Mouse (Mus musculus) CH12.LX (cell line): ENCODE measurements around the gene Smim14. TPM values are rescaled to one million over a fixed set of nuclear protein-coding genes. Genes with fewer than 3 reads are reported as not detected.

Experiments used
- DNase-seq: peaks from one replicate; pipeline ENCODE4 v3.0.0-alpha.2; 2013; ENCODE audit errors: extremely low read depth
- H3K27ac ChIP-seq: 2 replicates; pipeline ENCODE4 v1.5.1; 2012; ENCODE audit warnings: low read depth, mild to moderate bottlenecking, control low read depth, moderate library complexity; ENCODE audit not compliant: insufficient read depth
- H3K27me3 ChIP-seq: replicated peaks from 2 replicates; pipeline ENCODE3; 2012; ENCODE audit warnings: inconsistent platforms
- H3K36me3 ChIP-seq, 2 experiments: replicated peaks in 1 of 2; 2 replicates each; pipeline versions ENCODE3 to v1.6.1; 2012; ENCODE audit warnings: inconsistent platforms in 1 of 2, low read length in 1 of 2, mild to moderate bottlenecking in 1 of 2, mixed read lengths in 1 of 2, moderate library complexity in 1 of 2; ENCODE audit not compliant: control insufficient read depth in 1 of 2, insufficient read depth in 1 of 2
- H3K4me1 ChIP-seq, 2 experiments: 2 replicates each; pipeline ENCODE4 v1.6.1; 2012; ENCODE audit warnings: inconsistent platforms in 1 of 2, moderate library complexity in 1 of 2; ENCODE audit not compliant: insufficient read depth in 2 of 2, control insufficient read depth in 1 of 2
- H3K4me2 ChIP-seq: 2 replicates; pipeline ENCODE4 v1.6.1; 2012; ENCODE audit warnings: low read depth, mild to moderate bottlenecking, control low read depth; ENCODE audit not compliant: poor library complexity, insufficient read depth, severe bottlenecking
- H3K4me3 ChIP-seq, 3 experiments: fragments of 150-350 bp in 1 of 3; sonication (generic) in 1 of 3; replicated peaks in 1 of 3; 2 replicates each; pipeline versions ENCODE3 to v1.5.1; 2011 to 2012; ENCODE audit warnings: low read depth in 2 of 3, low read length in 2 of 3, mild to moderate bottlenecking in 2 of 3, moderate library complexity in 2 of 3, control low read depth in 1 of 3, improper control_type of control experiment in 1 of 3, inconsistent platforms in 1 of 3, mixed read lengths in 1 of 3; ENCODE audit not compliant: poor library complexity in 1 of 3
- H3K79me2 ChIP-seq: replicated peaks from 2 replicates; pipeline ENCODE4 v1.6.1; 2012; ENCODE audit warnings: mild to moderate bottlenecking, moderate library complexity; ENCODE audit not compliant: control insufficient read depth, poor library complexity, insufficient read depth, severe bottlenecking; ENCODE audit errors: extremely low read depth
- H3K9ac ChIP-seq: 2 replicates; pipeline ENCODE4 v1.6.1; 2012; ENCODE audit warnings: low read depth, mild to moderate bottlenecking, control low read depth, moderate library complexity; ENCODE audit not compliant: insufficient read depth
- H3K9me3 ChIP-seq: replicated peaks from 2 replicates; pipeline ENCODE3; 2012; ENCODE audit warnings: low read length, inconsistent platforms, mixed read lengths
- CHD2 ChIP-seq: IDR thresholded peaks from 2 replicates; pipeline ENCODE4 v1.6.1; 2011; ENCODE audit warnings: low read length, improper control_type of control experiment
- CTCF ChIP-seq, 2 experiments: IDR thresholded peaks in 1 of 2; conservative IDR thresholded peaks in 1 of 2; 2 replicates each; pipeline ENCODE4 v1.5.1; 2011 to 2012; ENCODE audit warnings: low read depth in 2 of 2, low read length in 2 of 2, improper control_type of control experiment in 1 of 2, inconsistent platforms in 1 of 2, mild to moderate bottlenecking in 1 of 2, moderate library complexity in 1 of 2
- E2F4 ChIP-seq: IDR thresholded peaks from 2 replicates; pipeline ENCODE4 v1.6.1; 2011; ENCODE audit warnings: low read depth, low read length, improper control_type of control experiment; ENCODE audit not compliant: insufficient replicate concordance
- ELF1 ChIP-seq: IDR thresholded peaks from 2 replicates; pipeline ENCODE4 v1.6.1; 2014; ENCODE audit warnings: low read depth, mild to moderate bottlenecking, inconsistent platforms, low read length, improper control_type of control experiment
- EP300 ChIP-seq: IDR thresholded peaks from 2 replicates; pipeline ENCODE4 v1.6.1; 2011; ENCODE audit warnings: low read length, improper control_type of control experiment
- GABPA ChIP-seq: IDR thresholded peaks from 2 replicates; pipeline ENCODE4 v1.6.1; 2012; ENCODE audit warnings: low read depth, low read length, improper control_type of control experiment, inconsistent platforms; ENCODE audit not compliant: insufficient replicate concordance
- HCFC1 ChIP-seq: IDR thresholded peaks from 2 replicates; pipeline ENCODE4 v1.6.1; 2012; ENCODE audit warnings: low read depth, mild to moderate bottlenecking, inconsistent platforms, low read length, improper control_type of control experiment
- IRF4 ChIP-seq: IDR thresholded peaks from 2 replicates; pipeline ENCODE4 v1.6.1; 2014; ENCODE audit warnings: low read depth, mild to moderate bottlenecking, inconsistent platforms, low read length, improper control_type of control experiment
- JUND ChIP-seq: conservative IDR thresholded peaks from 2 replicates; pipeline ENCODE4 v1.6.1; 2011; ENCODE audit warnings: low read depth, low read length, improper control_type of control experiment
- KAT2A ChIP-seq: IDR thresholded peaks from 2 replicates; pipeline ENCODE4 v1.6.1; 2012; ENCODE audit warnings: low read length, improper control_type of control experiment, inconsistent platforms; ENCODE audit not compliant: insufficient replicate concordance
- MAFK ChIP-seq: IDR thresholded peaks from 2 replicates; pipeline ENCODE4 v1.6.1; 2011; ENCODE audit warnings: low read length, improper control_type of control experiment; ENCODE audit not compliant: insufficient replicate concordance
- MAX ChIP-seq: IDR thresholded peaks from 2 replicates; pipeline ENCODE4 v1.6.1; 2011; ENCODE audit warnings: low read length, improper control_type of control experiment
- MEF2A ChIP-seq: IDR thresholded peaks from 2 replicates; pipeline ENCODE4 v1.6.1; 2014; ENCODE audit warnings: low read depth, mild to moderate bottlenecking, inconsistent platforms, low read length, improper control_type of control experiment, borderline replicate concordance
- NRF1 ChIP-seq: IDR thresholded peaks from 2 replicates; pipeline ENCODE4 v1.6.1; 2014; ENCODE audit warnings: low read depth, mild to moderate bottlenecking, inconsistent platforms, low read length, improper control_type of control experiment, moderate library complexity
- POLR2A ChIP-seq: IDR thresholded peaks from 2 replicates; pipeline ENCODE4 v1.6.1; 2011; ENCODE audit warnings: low read depth, mild to moderate bottlenecking, improper control_type of control experiment, low read length
- POLR2AphosphoS2 ChIP-seq: IDR thresholded peaks from 2 replicates; pipeline ENCODE4 v1.6.1; 2011; ENCODE audit warnings: low read depth, low read length, improper control_type of control experiment
- RAD21 ChIP-seq: IDR thresholded peaks from 2 replicates; pipeline ENCODE4 v1.6.1; 2011; ENCODE audit warnings: low read depth, mild to moderate bottlenecking, low read length, improper control_type of control experiment, moderate library complexity
- TCF12 ChIP-seq: IDR thresholded peaks from 2 replicates; pipeline ENCODE4 v1.6.1; 2014; ENCODE audit warnings: low read depth, mild to moderate bottlenecking, inconsistent platforms, low read length, improper control_type of control experiment
- UBTF ChIP-seq: IDR thresholded peaks from 2 replicates; pipeline ENCODE4 v1.6.1; 2012; ENCODE audit warnings: low read depth, mild to moderate bottlenecking, inconsistent platforms, low read length, improper control_type of control experiment, moderate library complexity
- ZC3H11A ChIP-seq: IDR thresholded peaks from 2 replicates; pipeline ENCODE4 v1.6.1; 2012; ENCODE audit warnings: low read depth, mild to moderate bottlenecking, inconsistent platforms, low read length, improper control_type of control experiment
- ZMIZ1 ChIP-seq: IDR thresholded peaks from 2 replicates; pipeline ENCODE4 v1.6.1; 2012; ENCODE audit warnings: low read depth, mild to moderate bottlenecking, inconsistent platforms, low read length, improper control_type of control experiment
- dilution Hi-C: fragments of 300-500 bp; cut with MboI; formaldehyde crosslinking; loops from 2 replicates; pipeline ENCODE4 v1.14.3; 2020; ENCODE audit warnings: low sequenced_read_pairs; ENCODE audit not compliant: extremely low pct_unique_long_range_greater_than_20kb, extremely low pct_ligation_motif_present
- in situ Hi-C: fragments of 300-500 bp; cut with MboI; formaldehyde crosslinking; loops from 3 replicates; pipeline ENCODE4 v1.14.3; 2019; ENCODE audit warnings: low sequenced_read_pairs, low pct_ligation_motif_present, low pct_unique_long_range_greater_than_20kb, mixed read lengths
- polyA plus RNA-seq: library from polyadenylated mRNA; unstranded; fragments of >175 nt; gene quantifications from 2 replicates; pipeline ENCODE4 v1.2.1, GENCODE M21; 2012; ENCODE audit warnings: low read depth; ENCODE audit not compliant: insufficient read length
- total RNA-seq, 2 experiments: library from RNA; depleted of rRNA; stranded (reverse); fragments of 300-350 nt in 1 of 2; fragments of >200 nt in 1 of 2; gene quantifications; 2 replicates each; pipeline ENCODE4 v1.2.3; 2012 to 2014

Smim14 gene
- total and polyA plus RNA-seq, 3 experiments: 11.4 to 50.2 (median 19.7) TPM

DNA sequence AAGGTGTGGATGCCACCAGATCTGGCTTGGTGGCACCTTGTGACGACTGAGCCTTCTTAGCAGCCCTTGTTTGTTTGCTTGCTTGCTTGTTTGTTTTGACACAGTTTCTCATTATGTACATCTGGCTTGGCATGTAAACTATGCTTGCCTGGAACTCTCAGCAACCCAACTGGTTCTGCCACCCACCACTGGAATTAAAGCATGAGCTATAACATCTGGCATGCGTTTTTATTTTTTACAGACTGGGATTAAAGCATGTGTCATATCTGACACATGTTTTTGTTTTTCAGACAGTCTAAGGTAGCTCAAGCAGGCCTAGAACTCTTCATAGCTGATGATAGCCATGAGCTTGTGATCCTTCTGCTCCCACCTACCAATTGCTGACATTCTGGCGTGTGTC lies 41.6 kb upstream of the Smim14 start:
- in situ Hi-C loops (no loop called here), dilution Hi-C loops (no loop called here)
- 0 out of 2 replicates have a peak, but pooled peaks cover 8% of the 10 kb centered on the region for H3K79me2 ChIP-seq
- H3K4me2 ChIP-seq: no peak overlapping the region
- no peak overlapping the region for H3K27ac ChIP-seq
- DNase-seq: no peak
- no peaks in the 10 kb centered on the region for H3K4me1 ChIP-seq
- TF ChIP-seq ELF1 (no peak), E2F4 (no peak), POLR2A (no peak), POLR2AphosphoS2 (no peak), HCFC1 (no peak), MAX (no peak)
- no peaks in the 10 kb centered on the region for H3K9me3 ChIP-seq
- H3K36me3 ChIP-seq: peaks cover 12 to 67% of the 10 kb centered on the region in 2 experiments
- no peaks in the 10 kb centered on the region for H3K27me3 ChIP-seq
- H3K4me3 ChIP-seq: no peak overlapping the region
- H3K9ac ChIP-seq: no peak overlapping the region

DNA sequence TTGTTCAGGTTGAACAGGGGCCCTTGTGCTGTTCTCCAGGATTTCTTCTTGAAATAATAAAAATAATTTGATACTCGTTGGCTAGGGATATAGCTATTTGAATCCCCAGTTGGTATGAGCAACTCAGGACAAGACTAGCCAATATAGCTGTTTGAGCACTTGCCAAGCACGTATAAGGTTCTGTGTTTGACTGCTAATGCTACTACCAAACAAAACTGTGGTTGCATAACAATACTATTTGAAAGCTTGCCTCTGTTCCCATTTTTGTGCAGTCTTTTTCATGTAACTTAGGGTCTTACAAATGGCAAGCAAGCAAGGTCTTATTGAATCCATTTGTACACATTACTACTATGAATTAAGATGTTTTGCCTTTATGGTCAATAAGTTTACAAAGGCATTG lies 38.9 kb upstream of the Smim14 start:
- H3K4me3 ChIP-seq: no peak overlapping the region
- H3K79me2 ChIP-seq: peaks cover 11% of the 10 kb centered on the region; the same call in 1 of the 2 replicates
- in situ Hi-C loops (no loop called here), dilution Hi-C loops (no loop called here)
- H3K27ac ChIP-seq: no peak overlapping the region
- H3K4me2 ChIP-seq: no peak overlapping the region
- TF ChIP-seq ELF1: no peak
- no peak for TF ChIP-seq MAX
- no peak for TF ChIP-seq GABPA
- no peak for TF ChIP-seq HCFC1
- TF ChIP-seq CTCF (conservative IDR thresholded peaks at IDR 0.05 in 1 of 2, IDR thresholded peaks at IDR 0.05 in 1 of 2; ENCODE audit: low read depth in 2 of 2, low read length in 2 of 2): no peak
- TF ChIP-seq IRF4: no peak
- TF ChIP-seq TCF12: no peak
- TF ChIP-seq CHD2: no peak
- TF ChIP-seq POLR2A: no peak
- TF ChIP-seq ZMIZ1: no peak
- no peak for TF ChIP-seq UBTF
- no peak for TF ChIP-seq JUND
- TF ChIP-seq MEF2A: no peak
- TF ChIP-seq EP300: no peak
- no peak for TF ChIP-seq ZC3H11A
- no peak for TF ChIP-seq NRF1
- TF ChIP-seq MAFK: no peak
- no peak for TF ChIP-seq KAT2A
- TF ChIP-seq E2F4: no peak
- TF ChIP-seq RAD21: no peak
- H3K9ac ChIP-seq: no peak overlapping the region
- H3K4me1 ChIP-seq: no peaks in the 10 kb centered on the region
- H3K27me3 ChIP-seq: no peaks in the 10 kb centered on the region
- DNase-seq: no peak
- peaks cover 8 to 62% of the 10 kb centered on the region in 2 experiments for H3K36me3 ChIP-seq
- no peaks in the 10 kb centered on the region for H3K9me3 ChIP-seq
